Mouse (Mus musculus) olfactory bulb, adult 2 months (tissue): Measurements from ENCODE around the gene Tcta.

Experiments used
- CTCF ChIP-seq: fragments of 200-500 bp; IDR thresholded peaks from 2 replicates; pipeline ENCODE4 v1.5.1; 2012; ENCODE audit warnings: low read depth, mild to moderate bottlenecking, low read length, moderate library complexity; ENCODE audit not compliant: insufficient read depth
- POLR2A ChIP-seq: fragments of 200-500 bp; IDR thresholded peaks from 2 replicates; pipeline ENCODE4 v1.6.1; 2012; ENCODE audit warnings: mild to moderate bottlenecking, low read depth, low read length, moderate library complexity; ENCODE audit not compliant: insufficient read depth

- TF ChIP-seq CTCF (no peak), POLR2A (no peak)
These were observed 43.4 kb downstream of the Tcta start for GRCm38 (mm10) chr9:108262494-108263049.
